Mouse (Mus musculus) ovary, adult 2 months (tissue): ENCODE measurements around the gene Vmn1r32. TPM values are rescaled to one million over a fixed set of nuclear protein-coding genes. Genes with fewer than 3 reads are reported as not detected.

Source experiments
- polyA plus RNA-seq: library from polyadenylated mRNA; depleted of rRNA; stranded (reverse); fragments of >200 nt; gene quantifications from 2 replicates; pipeline ENCODE4 v1.2.3, GENCODE M21; 2012; rRNA removed

The Vmn1r32 gene
- not detected in 2 replicates for polyA plus RNA-seq

DNA sequence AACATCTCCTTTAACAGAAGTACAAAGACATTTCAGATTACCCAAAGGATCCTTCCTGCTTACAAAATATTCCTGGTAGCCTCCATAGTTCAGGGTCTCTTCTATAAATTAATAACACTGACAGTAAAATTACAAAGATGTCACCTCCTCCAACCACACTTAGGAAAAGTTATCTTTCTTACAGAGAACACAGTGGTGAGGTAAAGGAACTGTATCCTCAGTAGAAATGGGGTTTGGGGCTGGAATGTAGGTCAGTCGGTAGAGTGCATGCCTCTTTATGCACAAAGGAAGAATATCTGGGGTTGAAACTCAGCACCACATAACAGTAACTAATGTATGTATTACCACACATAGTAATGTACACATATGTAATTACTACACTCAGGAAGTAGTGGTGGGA lies at the start of gene Vmn1r32:
Gene Vmn1r32, minus strand, starts transcription at position 101 of the 400 bp plus-strand sequence.

DNA sequence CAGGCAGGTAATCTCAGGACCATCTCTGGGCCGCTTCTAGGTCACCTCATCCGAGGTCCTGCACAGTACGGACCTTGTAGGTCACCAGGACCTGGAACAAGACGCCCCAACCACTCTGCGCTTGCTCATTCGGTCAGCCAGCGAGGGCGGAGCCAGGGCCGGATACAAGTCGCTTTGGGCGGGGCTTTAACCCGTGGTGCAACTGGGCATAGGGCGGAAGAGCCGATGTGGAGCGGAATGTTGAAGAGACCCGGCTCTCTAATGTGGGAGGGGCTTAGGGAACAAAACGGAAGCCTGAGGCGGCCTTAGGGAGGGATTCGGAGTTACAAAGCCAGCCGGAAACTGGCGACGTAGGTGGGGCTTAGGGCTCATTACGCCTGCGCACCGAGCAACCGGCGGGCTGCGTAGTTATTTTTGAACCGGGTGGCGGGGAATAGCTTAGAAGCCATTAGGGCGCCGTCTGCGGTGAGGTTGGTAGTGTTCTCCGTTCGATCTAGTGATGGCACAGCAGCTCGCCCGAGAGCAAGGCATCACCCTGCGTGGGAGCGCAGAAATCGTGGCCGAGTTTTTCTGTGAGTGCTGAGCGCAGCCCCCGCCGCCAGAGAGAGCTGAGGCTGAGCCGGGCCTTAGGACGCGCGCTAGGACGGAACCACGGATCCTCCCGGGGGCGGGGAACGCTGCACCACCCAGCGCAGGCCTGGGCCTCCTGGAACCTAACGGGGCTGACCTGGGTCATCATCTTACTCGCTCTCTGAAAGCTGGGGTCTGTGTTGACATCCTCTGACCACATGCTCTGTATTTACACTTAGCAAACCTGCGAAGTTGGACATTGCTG lies 24.7 kb downstream of the Vmn1r32 start, which contains the start of gene Mad2l1:
Gene Mad2l1, plus strand, starts transcription at position 363 of the 835 bp plus-strand sequence.

Other genes with a start within 250 kb of the Vmn1r32 start
- 3.2 and 6.1 TPM in 2 replicates for gene Mad2l1, start 24.7 kb downstream of the Vmn1r32 start, polyA plus RNA-seq
- not detected in 2 replicates for gene Vmn1r33, start 58.2 kb upstream of the Vmn1r32 start, polyA plus RNA-seq
- gene Vmn1r34, start 83.8 kb upstream of the Vmn1r32 start, polyA plus RNA-seq = not detected in 2 replicates
- gene Vmn1r35, start 125.8 kb upstream of the Vmn1r32 start, polyA plus RNA-seq = not detected in 2 replicates
- gene Vmn1r36, start 159.1 kb upstream of the Vmn1r32 start, polyA plus RNA-seq = not detected in 2 replicates
- not detected in 2 replicates for gene Vmn1r37, start 169.3 kb upstream of the Vmn1r32 start, polyA plus RNA-seq
- gene Vmn1r38, start 222.5 kb upstream of the Vmn1r32 start, polyA plus RNA-seq = not detected in 2 replicates